Mouse (Mus musculus) MEL (cell line): ENCODE results near the gene G3bp2. TPM values are rescaled to one million over a fixed set of nuclear protein-coding genes. Genes with fewer than 3 reads are reported as not detected.

ENCODE experiments used
- DNase-seq: peaks from one replicate; pipeline ENCODE4 v3.0.0; 2011; ENCODE audit warnings: low read depth, low spot score
- H3K27ac ChIP-seq: 2 replicates; pipeline ENCODE4 v1.5.1; 2012; ENCODE audit warnings: low read depth, mild to moderate bottlenecking, control low read depth, low read length, moderate library complexity; ENCODE audit not compliant: control insufficient read depth
- H3K27me3 ChIP-seq, 2 experiments: fragments of 150-350 bp in 1 of 2; sonication (generic) in 1 of 2; 2 replicates each; pipeline ENCODE4 v1.6.1; 2012; ENCODE audit warnings: low read length in 2 of 2, mild to moderate bottlenecking in 2 of 2, improper control_type of control experiment in 1 of 2, moderate library complexity in 1 of 2; ENCODE audit not compliant: insufficient read depth in 2 of 2, control insufficient read depth in 1 of 2
- H3K36me3 ChIP-seq, 2 experiments: 2 replicates each; pipeline ENCODE4 v1.6.1; 2012 to 2014; ENCODE audit warnings: low read length in 2 of 2, improper control_type of control experiment in 1 of 2, inconsistent platforms in 1 of 2, mild to moderate bottlenecking in 1 of 2; ENCODE audit not compliant: insufficient read depth in 2 of 2, control insufficient read depth in 1 of 2
- H3K4me1 ChIP-seq, 2 experiments: fragments of 150-350 bp in 1 of 2; sonication (generic) in 1 of 2; 2 replicates each; pipeline ENCODE4 v1.6.1; 2012; ENCODE audit warnings: low read length in 2 of 2, improper control_type of control experiment in 1 of 2, mild to moderate bottlenecking in 1 of 2; ENCODE audit not compliant: insufficient read depth in 2 of 2, control insufficient read depth in 1 of 2
- H3K4me3 ChIP-seq, 2 experiments: fragments of 150-350 bp in 1 of 2; sonication (generic) in 1 of 2; 2 replicates each; pipeline ENCODE4 v1.5.1; 2012; ENCODE audit warnings: low read depth in 2 of 2, low read length in 2 of 2, mild to moderate bottlenecking in 2 of 2, moderate library complexity in 2 of 2, control low read depth in 1 of 2, improper control_type of control experiment in 1 of 2; ENCODE audit not compliant: control insufficient read depth in 1 of 2, insufficient read depth in 1 of 2
- H3K79me2 ChIP-seq: 2 replicates; pipeline ENCODE4 v1.6.1; 2012; ENCODE audit warnings: mild to moderate bottlenecking, low read length, moderate library complexity; ENCODE audit not compliant: control insufficient read depth, poor library complexity, insufficient read depth
- H3K9ac ChIP-seq: 2 replicates; pipeline ENCODE4 v1.6.1; 2012; ENCODE audit warnings: low read depth, mild to moderate bottlenecking, control low read depth, low read length, moderate library complexity; ENCODE audit not compliant: control insufficient read depth, poor library complexity, severe bottlenecking
- H3K9me3 ChIP-seq: fragments of 150-350 bp; sonication (generic); replicated peaks from 2 replicates; pipeline ENCODE4 v1.6.1; 2012; ENCODE audit warnings: mild to moderate bottlenecking, low read length, improper control_type of control experiment, moderate library complexity; ENCODE audit not compliant: insufficient read depth
- BHLHE40 ChIP-seq: IDR thresholded peaks from 2 replicates; pipeline ENCODE4 v1.6.1; 2012; ENCODE audit warnings: low read depth, mild to moderate bottlenecking, inconsistent platforms, low read length, improper control_type of control experiment, borderline replicate concordance
- CTCF ChIP-seq, 3 experiments: IDR thresholded peaks in 2 of 3; conservative IDR thresholded peaks in 1 of 3; 2 replicates each; pipeline ENCODE4 v1.5.1; 2011 to 2012; ENCODE audit warnings: low read length in 3 of 3, low read depth in 2 of 3, mild to moderate bottlenecking in 2 of 3, improper control_type of control experiment in 1 of 3, inconsistent platforms in 1 of 3, mixed read lengths in 1 of 3, moderate library complexity in 1 of 3; ENCODE audit not compliant: control insufficient read depth in 1 of 3, insufficient read depth in 1 of 3, poor library complexity in 1 of 3, severe bottlenecking in 1 of 3
- EP300 ChIP-seq, 2 experiments: IDR thresholded peaks; 2 replicates each; pipeline ENCODE4 v1.6.1; 2011; ENCODE audit warnings: improper control_type of control experiment in 2 of 2, low read length in 2 of 2, low read depth in 1 of 2, mild to moderate bottlenecking in 1 of 2
- ETS1 ChIP-seq: IDR thresholded peaks from 2 replicates; pipeline ENCODE4 v1.6.1; 2012; ENCODE audit warnings: low read depth, mild to moderate bottlenecking, inconsistent platforms, low read length, improper control_type of control experiment, moderate library complexity
- GATA1 ChIP-seq: IDR thresholded peaks from 2 replicates; pipeline ENCODE4 v1.6.1; 2011; ENCODE audit warnings: low read depth, low read length, improper control_type of control experiment
- HCFC1 ChIP-seq: IDR thresholded peaks from 2 replicates; pipeline ENCODE4 v1.6.1; 2012; ENCODE audit warnings: low read depth, mild to moderate bottlenecking, inconsistent platforms, low read length, improper control_type of control experiment, moderate library complexity
- NRF1 ChIP-seq: IDR thresholded peaks from 2 replicates; pipeline ENCODE4 v1.6.1; 2014; ENCODE audit warnings: low read depth, mild to moderate bottlenecking, inconsistent platforms, low read length, improper control_type of control experiment, moderate library complexity; ENCODE audit not compliant: poor library complexity, insufficient read depth, severe bottlenecking
- RAD21 ChIP-seq: IDR thresholded peaks from 2 replicates; pipeline ENCODE4 v1.6.1; 2011; ENCODE audit warnings: mild to moderate bottlenecking, low read depth, low read length, improper control_type of control experiment
- RCOR1 ChIP-seq: IDR thresholded peaks from 2 replicates; pipeline ENCODE4 v1.6.1; 2012; ENCODE audit warnings: low read depth, mild to moderate bottlenecking, inconsistent platforms, low read length, improper control_type of control experiment
- SIN3A ChIP-seq: IDR thresholded peaks from 2 replicates; pipeline ENCODE4 v1.6.1; 2012; ENCODE audit warnings: low read length, improper control_type of control experiment, inconsistent platforms
- SMC3 ChIP-seq: IDR thresholded peaks from 2 replicates; pipeline ENCODE4 v1.6.1; 2011; ENCODE audit warnings: low read depth, low read length, improper control_type of control experiment
- UBTF ChIP-seq: IDR thresholded peaks from 2 replicates; pipeline ENCODE4 v1.6.1; 2012; ENCODE audit warnings: low read depth, mild to moderate bottlenecking, inconsistent platforms, low read length, improper control_type of control experiment, moderate library complexity, borderline replicate concordance; ENCODE audit not compliant: insufficient read depth
- ZC3H11A ChIP-seq: IDR thresholded peaks from 2 replicates; pipeline ENCODE4 v1.6.1; 2012; ENCODE audit warnings: low read depth, mild to moderate bottlenecking, inconsistent platforms, low read length, improper control_type of control experiment
- polyA plus RNA-seq, 2 experiments: library from polyadenylated mRNA; stranded (reverse) in 1 of 2; unstranded in 1 of 2; fragments of >175 nt in 1 of 2; fragments of >200 nt in 1 of 2; gene quantifications; 2 replicates each; pipeline versions ENCODE4 v1.2.1 to v1.2.4; 2012; ENCODE audit warnings: low replicate concordance in 2 of 2, low read depth in 1 of 2; ENCODE audit not compliant: insufficient read length in 2 of 2, insufficient read depth in 1 of 2, missing spikeins in 1 of 2
- total RNA-seq: library from RNA; depleted of rRNA; stranded (reverse); fragments of 300-350 nt; gene quantifications from 2 replicates; pipeline ENCODE4 v1.2.3, GENCODE M21; 2012; rRNA removed

Gene G3bp2
- total and polyA plus RNA-seq, 3 experiments, result 42.8 to 177 (median 65.5) TPM

DNA sequence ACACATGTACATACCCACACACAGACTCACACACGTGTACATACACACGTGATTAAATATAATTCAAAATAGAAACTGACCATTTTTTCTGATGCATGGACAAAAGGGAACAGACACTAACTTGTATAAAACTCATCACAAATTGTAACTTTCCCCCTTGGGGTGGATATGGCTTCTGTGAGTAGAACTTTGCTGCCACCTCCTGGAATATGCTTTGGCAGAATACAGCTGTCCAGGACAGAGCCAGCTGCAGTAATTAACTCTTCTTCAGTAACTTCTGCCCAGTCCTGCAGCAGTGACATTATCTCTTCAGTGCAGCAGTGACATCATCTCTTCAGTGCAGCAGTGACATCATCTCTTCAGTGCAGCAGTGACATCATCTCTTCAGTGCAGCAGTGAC, 80.5 kb downstream of the G3bp2 start:
- Histone ChIP-seq H3K27ac (no peak overlapping the region), H3K9me3 (no peaks in the 10 kb centered on the region), H3K4me1 (peaks cover 0 to 10% of the 10 kb centered on the region in 2 experiments; a peak in 2 of 4 replicates), H3K79me2 (no peaks in the 10 kb centered on the region), H3K27me3 (no peaks in the 10 kb centered on the region; a peak in 1 of 4 replicates), H3K9ac (no peak overlapping the region), H3K36me3 (peaks cover 0 to 5% of the 10 kb centered on the region in 2 experiments; a peak in 2 of 4 replicates), H3K4me3 (no peak overlapping the region)
- DNase-seq, result peak; percentile 56
- TF ChIP-seq ZC3H11A (peak; percentile 69), GATA1 (no peak), UBTF (no peak), ETS1 (peak; percentile 69; the same call in 1 of the 2 replicates), RCOR1 (no peak), RAD21 (peak; percentile 74), SIN3A (no peak), BHLHE40 (no peak), SMC3 (peak; percentile 65), EP300 (IDR thresholded peaks at IDR 0.05; ENCODE audit: low read depth in 1 of 2, low read length in 2 of 2) (no peak), HCFC1 (no peak), CTCF (IDR thresholded peaks at IDR 0.05 in 2 of 3, conservative IDR thresholded peaks at IDR 0.05 in 1 of 3; ENCODE audit: control insufficient read depth in 1 of 3, insufficient read depth in 1 of 3, low read depth in 2 of 3, low read length in 3 of 3, poor library complexity in 1 of 3, severe bottlenecking in 1 of 3) (peak; percentile 9 to 62 (median 38); a peak in 3 of 6 replicates), NRF1 (no peak)

Other genes with a start within 250 kb of the G3bp2 start
- 24.8 and 28.6 TPM in 2 replicates for gene Rchy1, start 120.7 kb downstream of the G3bp2 start, total RNA-seq
- gene Rchy1, start 120.7 kb downstream of the G3bp2 start, polyA plus RNA-seq, result 10 to 100 TPM; 26.9 to 74.4 TPM
- 0.27 TPM in 1 of 2 replicates, not detected in the other for gene Odaph, start 96.2 kb downstream of the G3bp2 start, total RNA-seq
- gene Odaph, start 96.2 kb downstream of the G3bp2 start, polyA plus RNA-seq, result under 1 TPM in 1 of 2 experiments, not detected in 1; 0.65 TPM
- 0.08 and 0.26 TPM in 2 replicates for gene Cdkl2, start 39.8 kb downstream of the G3bp2 start, total RNA-seq
- gene Cdkl2, start 39.8 kb downstream of the G3bp2 start, polyA plus RNA-seq, result under 1 TPM in 1 of 2 experiments, not detected in 1; 0.53 TPM
- 22.1 and 26.0 TPM in 2 replicates for gene Uso1, start 54.2 kb upstream of the G3bp2 start, total RNA-seq
- gene Uso1, start 54.2 kb upstream of the G3bp2 start, polyA plus RNA-seq, result 10 to 100 TPM; 62.0 to 69.1 TPM
- gene U90926, start 131.7 kb upstream of the G3bp2 start, total RNA-seq, result not detected in 2 replicates
- not detected for gene U90926, start 131.7 kb upstream of the G3bp2 start, polyA plus RNA-seq
- 0.04 TPM in 1 of 2 replicates, not detected in the other for gene Ppef2, start 172.6 kb upstream of the G3bp2 start, total RNA-seq
- under 1 TPM in 1 of 2 experiments, not detected in 1; 0.08 TPM for gene Ppef2, start 172.6 kb upstream of the G3bp2 start, polyA plus RNA-seq
- 2.2 TPM in 2 replicates for gene Naaa, start 194.5 kb upstream of the G3bp2 start, total RNA-seq
- gene Naaa, start 194.5 kb upstream of the G3bp2 start, polyA plus RNA-seq, result 1 to 10 TPM in 1 of 2 experiments, not detected in 1; 6.7 TPM
- gene Sdad1, start 226.8 kb upstream of the G3bp2 start, total RNA-seq, result 70.9 and 72.4 TPM in 2 replicates
- 10 to 100 TPM in 1 of 2 experiments, not detected in 1; 73.0 TPM for gene Sdad1, start 226.8 kb upstream of the G3bp2 start, polyA plus RNA-seq
- gene Cxcl9, start 244.4 kb upstream of the G3bp2 start, total RNA-seq, result not detected in 2 replicates
- not detected for gene Cxcl9, start 244.4 kb upstream of the G3bp2 start, polyA plus RNA-seq
- gene Art3, start 248.1 kb upstream of the G3bp2 start, total RNA-seq, result not detected in 2 replicates
- not detected for gene Art3, start 248.1 kb upstream of the G3bp2 start, polyA plus RNA-seq